Mouse (Mus musculus): ENCODE measurements around the gene Atp6v1g3.

Atp6v1g3 gene

GRCm38 (mm10) chr1:138273438-138273837 is at the start of gene Atp6v1g3:
TSS of gene Atp6v1g3 (plus strand) at chr1:138273738.
- in situ Hi-C loops (cut with MboI; ENCODE audit: unreplicated experiment in 2 of 2), result no loop called here

GRCm38 (mm10) chr1:138233051-138233450 is 40.5 kb upstream of the Atp6v1g3 start:
- in situ Hi-C loops (cut with MboI; ENCODE audit: unreplicated experiment in 2 of 2), result no loop called here

GRCm38 (mm10) chr1:138237252-138237651 is 36.3 kb upstream of the Atp6v1g3 start:
- in situ Hi-C loops (cut with MboI; ENCODE audit: unreplicated experiment in 2 of 2), result no loop called here

GRCm38 (mm10) chr1:138243947-138244346 is 29.6 kb upstream of the Atp6v1g3 start:
- in situ Hi-C loops (cut with MboI; ENCODE audit: unreplicated experiment in 2 of 2), result no loop called here

- in situ Hi-C loops (cut with MboI; ENCODE audit: unreplicated experiment in 2 of 2), result no loop called here
Measured at GRCm38 (mm10) chr1:138244485-138244884, 29.1 kb upstream of the Atp6v1g3 start.

- in situ Hi-C loops (cut with MboI; ENCODE audit: unreplicated experiment in 2 of 2), result no loop called here
Measured at GRCm38 (mm10) chr1:138245103-138245502, 28.4 kb upstream of the Atp6v1g3 start.

GRCm38 (mm10) chr1:138245533-138245932 is 28.0 kb upstream of the Atp6v1g3 start:
- in situ Hi-C loops (cut with MboI; ENCODE audit: unreplicated experiment in 2 of 2), result no loop called here

GRCm38 (mm10) chr1:138246438-138247164 is 26.9 kb upstream of the Atp6v1g3 start:
- in situ Hi-C loops (cut with MboI; ENCODE audit: unreplicated experiment in 2 of 2), result no loop called here

GRCm38 (mm10) chr1:138247699-138248483 is 25.6 kb upstream of the Atp6v1g3 start:
- in situ Hi-C loops (cut with MboI; ENCODE audit: unreplicated experiment in 2 of 2), result no loop called here

GRCm38 (mm10) chr1:138248770-138249169 is 24.8 kb upstream of the Atp6v1g3 start:
- in situ Hi-C loops (cut with MboI; ENCODE audit: unreplicated experiment in 2 of 2), result no loop called here

GRCm38 (mm10) chr1:138250951-138251350 is 22.6 kb upstream of the Atp6v1g3 start:
- in situ Hi-C loops (cut with MboI; ENCODE audit: unreplicated experiment in 2 of 2), result no loop called here

GRCm38 (mm10) chr1:138256172-138256789 is 17.3 kb upstream of the Atp6v1g3 start:
- in situ Hi-C loops (cut with MboI; ENCODE audit: unreplicated experiment in 2 of 2), result no loop called here

- in situ Hi-C loops (cut with MboI; ENCODE audit: unreplicated experiment in 2 of 2), result no loop called here
Measured at GRCm38 (mm10) chr1:138258758-138259157, 14.8 kb upstream of the Atp6v1g3 start.

- in situ Hi-C loops (cut with MboI; ENCODE audit: unreplicated experiment in 2 of 2), result no loop called here
Measured at GRCm38 (mm10) chr1:138261520-138261919, 12.0 kb upstream of the Atp6v1g3 start.

GRCm38 (mm10) chr1:138262408-138262807 is 11.1 kb upstream of the Atp6v1g3 start:
- in situ Hi-C loops (cut with MboI; ENCODE audit: unreplicated experiment in 2 of 2), result no loop called here

- in situ Hi-C loops (cut with MboI; ENCODE audit: unreplicated experiment in 2 of 2), result loop anchor here in 1 of 2 experiments (5.0 kb wide), 1 partner anchor 130 kb away; no protein-coding TSS in a partner anchor
Measured at GRCm38 (mm10) chr1:138267465-138268055, 6.0 kb upstream of the Atp6v1g3 start.

- in situ Hi-C loops (cut with MboI; ENCODE audit: unreplicated experiment in 2 of 2), result no loop called here
Measured at GRCm38 (mm10) chr1:138274930-138275329, 1.4 kb downstream of the Atp6v1g3 start.

- in situ Hi-C loops (cut with MboI; ENCODE audit: unreplicated experiment in 2 of 2), result no loop called here
Measured at GRCm38 (mm10) chr1:138275859-138276258, 2.3 kb downstream of the Atp6v1g3 start.

GRCm38 (mm10) chr1:138281139-138281538 is 7.6 kb downstream of the Atp6v1g3 start:
- in situ Hi-C loops (cut with MboI; ENCODE audit: unreplicated experiment in 2 of 2), result no loop called here

- in situ Hi-C loops (cut with MboI; ENCODE audit: unreplicated experiment in 2 of 2), result no loop called here
Measured at GRCm38 (mm10) chr1:138282413-138283141, 9.0 kb downstream of the Atp6v1g3 start.

Measured in v-Abl transformed pro-B cells (cell line).